Mouse (Mus musculus) spleen, adult 2 months (tissue): ENCODE data around the gene Sorbs1. TPM values are rescaled to one million over a fixed set of nuclear protein-coding genes. Genes with fewer than 3 reads are reported as not detected.
A peak's percentile ranks its signal among the peaks of the same experiment; 100 is the strongest.

Experiments
- DNase-seq, 2 experiments: peaks; one replicate each; pipeline versions ENCODE4 v3.0.0 to v3.0.0-alpha.2; 2012 to 2021; ENCODE audit warnings: low spot score in 2 of 2, low read depth in 1 of 2
- H3K27ac ChIP-seq: fragments of 200-500 bp; 2 replicates; pipeline ENCODE4 v1.5.1; 2012; ENCODE audit warnings: low read length, inconsistent platforms; ENCODE audit not compliant: insufficient read depth
- H3K27me3 ChIP-seq: fragments of 200-500 bp; 2 replicates; pipeline ENCODE4 v1.6.1; 2012; ENCODE audit warnings: mild to moderate bottlenecking, moderate library complexity, low read length, inconsistent platforms; ENCODE audit not compliant: control insufficient read depth, insufficient read depth
- H3K36me3 ChIP-seq: fragments of 200-500 bp; 2 replicates; pipeline ENCODE4 v1.6.1; 2012; ENCODE audit warnings: mild to moderate bottlenecking, low read length, inconsistent platforms; ENCODE audit not compliant: control insufficient read depth, insufficient read depth
- H3K4me1 ChIP-seq: fragments of 200-500 bp; 2 replicates; pipeline ENCODE4 v1.6.1; 2011; ENCODE audit warnings: inconsistent platforms; ENCODE audit not compliant: control insufficient read depth, insufficient read depth, insufficient read length
- H3K4me3 ChIP-seq: fragments of 200-500 bp; 2 replicates; pipeline ENCODE4 v1.5.1; 2011; ENCODE audit warnings: mild to moderate bottlenecking, inconsistent platforms; ENCODE audit not compliant: insufficient read depth, insufficient read length; ENCODE audit errors: extremely low read depth
- CTCF ChIP-seq: fragments of 200-500 bp; IDR thresholded peaks from 2 replicates; pipeline ENCODE4 v1.5.1; 2011; ENCODE audit warnings: mild to moderate bottlenecking, inconsistent platforms; ENCODE audit not compliant: insufficient read depth, insufficient read length, insufficient replicate concordance; ENCODE audit errors: extremely low read depth
- POLR2A ChIP-seq: fragments of 200-500 bp; IDR thresholded peaks from 2 replicates; pipeline ENCODE4 v1.6.1; 2011; ENCODE audit warnings: low read depth, low read length, inconsistent platforms
- WGBS: fragments of 180-500 bp; shearing (Covaris S2); methylation state at CpG from one replicate; pipeline ENCODE4 v1.1.7; 2018; 5-methylcytosine and 5-hydroxymethylcytosine counted together
- polyA plus RNA-seq: library from polyadenylated mRNA; depleted of rRNA; stranded (reverse); fragments of >200 nt; gene quantifications from 2 replicates; pipeline ENCODE4 v1.2.3, GENCODE M21; 2012

The Sorbs1 gene
- polyA plus RNA-seq, 1 experiment = 6.4 TPM

DNA sequence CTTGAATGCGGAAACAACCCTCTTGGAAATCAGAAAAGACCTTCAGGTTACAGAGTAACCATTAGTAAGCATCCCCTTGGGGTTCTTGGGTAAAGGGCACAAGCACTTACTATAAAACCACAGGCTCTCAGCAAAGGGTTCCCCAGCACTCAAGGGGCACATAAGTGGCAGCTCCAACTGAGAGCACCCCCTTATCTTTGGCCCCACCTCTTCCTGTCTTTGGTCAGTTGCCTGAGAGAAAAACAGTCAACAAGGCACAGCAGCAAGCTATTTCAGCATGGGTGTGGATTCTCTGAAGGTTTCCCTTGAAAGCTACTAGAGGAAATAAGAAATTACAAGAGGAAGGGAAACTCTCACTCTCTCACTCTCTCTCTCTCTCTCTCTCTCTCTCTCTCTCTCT is 246.2 kb downstream of the Sorbs1 start:
- 34% methylated on average over 1 of the region's 1 CpGs for WGBS
- no peaks in the 10 kb centered on the region for H3K27me3 ChIP-seq
- peak; percentile 37 to 62 for DNase-seq
- TF ChIP-seq POLR2A = no peak
- TF ChIP-seq CTCF = no peak
- H3K4me3 ChIP-seq = no peak overlapping the region
- peaks cover 21% of the 10 kb centered on the region for H3K4me1 ChIP-seq
- peak overlapping the region; percentile 70 for H3K27ac ChIP-seq
- H3K36me3 ChIP-seq = no peaks in the 10 kb centered on the region

GRCm38 (mm10) chr19:40259485-40259884 is 254.1 kb downstream of the Sorbs1 start:
- TF ChIP-seq CTCF (no peak), POLR2A (no peak)
- H3K4me3 ChIP-seq = no peak overlapping the region
- H3K27me3 ChIP-seq = no peaks in the 10 kb centered on the region
- WGBS = 88% methylated on average over 1 of the region's 1 CpGs
- no peaks in the 10 kb centered on the region for H3K36me3 ChIP-seq
- no peak for DNase-seq
- H3K4me1 ChIP-seq = peaks cover 11% of the 10 kb centered on the region; the same call in 1 of the 2 replicates
- H3K27ac ChIP-seq = no peak overlapping the region

- DNase-seq = peak; percentile 47 to 74
- Histone ChIP-seq H3K27me3 (no peaks in the 10 kb centered on the region), H3K36me3 (no peaks in the 10 kb centered on the region), H3K4me1 (peaks cover 11% of the 10 kb centered on the region; the same call in 1 of the 2 replicates), H3K4me3 (no peak overlapping the region), H3K27ac (peak overlapping the region; percentile 75)
- WGBS = 3% methylated on average over 4 of the region's 4 CpGs
- TF ChIP-seq CTCF = no peak
- TF ChIP-seq POLR2A = no peak
These were observed 256.2 kb downstream of the Sorbs1 start for GRCm38 (mm10) chr19:40257396-40257795.

GRCm38 (mm10) chr19:40256376-40257050 is 257.1 kb downstream of the Sorbs1 start:
- H3K4me1 ChIP-seq = peaks cover 11% of the 10 kb centered on the region; the same call in 1 of the 2 replicates
- TF ChIP-seq POLR2A = no peak
- no peak overlapping the region for H3K4me3 ChIP-seq
- peaks cover 1% of the 10 kb centered on the region; the same call in 1 of the 2 replicates for H3K36me3 ChIP-seq
- no peaks in the 10 kb centered on the region for H3K27me3 ChIP-seq
- H3K27ac ChIP-seq = 0 out of 2 replicates have a peak overlapping the region, but pooled peaks have one; percentile 1
- 40% methylated on average over 2 of the region's 2 CpGs for WGBS
- no peak for DNase-seq

DNA sequence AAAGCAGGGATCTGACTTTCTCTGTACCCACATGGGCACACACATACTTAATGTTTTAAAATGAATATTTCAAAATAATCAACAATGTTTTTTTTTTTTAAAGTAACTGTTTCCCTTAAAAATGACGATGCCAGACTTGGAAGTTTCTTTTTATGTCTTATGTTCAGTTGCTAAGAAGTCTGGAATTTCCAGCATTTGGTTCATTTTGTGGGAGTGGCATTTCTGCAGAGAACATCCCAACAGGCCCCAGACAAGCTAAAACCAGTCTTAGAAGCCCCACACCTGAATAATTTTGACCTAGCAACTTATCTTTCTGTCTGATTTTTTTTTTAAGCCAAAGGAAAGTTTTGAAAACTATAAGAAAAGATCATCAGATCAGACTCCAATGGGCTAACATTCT is 258.0 kb downstream of the Sorbs1 start:
- no peaks in the 10 kb centered on the region for H3K27me3 ChIP-seq
- no peak overlapping the region for H3K27ac ChIP-seq
- DNase-seq = no peak
- H3K4me1 ChIP-seq = peaks cover 11% of the 10 kb centered on the region; the same call in 1 of the 2 replicates
- H3K36me3 ChIP-seq = peaks cover 1% of the 10 kb centered on the region; the same call in 1 of the 2 replicates
- WGBS = 84% methylated on average over 1 of the region's 1 CpGs
- no peak for TF ChIP-seq POLR2A
- no peak for TF ChIP-seq CTCF
- no peak overlapping the region for H3K4me3 ChIP-seq

GRCm38 (mm10) chr19:40254741-40255140 is 258.8 kb downstream of the Sorbs1 start:
- peaks cover 11% of the 10 kb centered on the region; the same call in 1 of the 2 replicates for H3K4me1 ChIP-seq
- DNase-seq = no peak
- H3K27ac ChIP-seq = no peak overlapping the region
- peaks cover 1% of the 10 kb centered on the region; the same call in 1 of the 2 replicates for H3K36me3 ChIP-seq
- WGBS = 89% methylated on average over 3 of the region's 3 CpGs
- no peaks in the 10 kb centered on the region for H3K27me3 ChIP-seq
- no peak for TF ChIP-seq POLR2A
- no peak for TF ChIP-seq CTCF
- H3K4me3 ChIP-seq = no peak overlapping the region

GRCm38 (mm10) chr19:40253768-40254167 is 259.8 kb downstream of the Sorbs1 start:
- no peak overlapping the region for H3K27ac ChIP-seq
- peaks cover 11% of the 10 kb centered on the region; the same call in 1 of the 2 replicates for H3K4me1 ChIP-seq
- DNase-seq = no peak
- TF ChIP-seq CTCF (no peak), POLR2A (no peak)
- no peak overlapping the region for H3K4me3 ChIP-seq
- no peaks in the 10 kb centered on the region for H3K27me3 ChIP-seq
- WGBS = 66% methylated on average over 13 of the region's 13 CpGs
- peaks cover 3% of the 10 kb centered on the region; the same call in 1 of the 2 replicates for H3K36me3 ChIP-seq
